Mouse (Mus musculus) hematopoietic stem cell, adult 5-6 weeks (primary cell): ENCODE results near the gene Slc25a26. TPM values are rescaled to one million over a fixed set of nuclear protein-coding genes. Genes with fewer than 3 reads are reported as not detected.

Source experiments
- ATAC-seq, 2 experiments: fragments of 125-278 bp in 1 of 2; replicated peaks in 1 of 2; 2 replicates each; pipeline ENCODE4 v1.8.0; 2016 to 2017; ENCODE audit warnings: inconsistent platforms in 2 of 2, mild to moderate bottlenecking in 2 of 2, moderate number of reproducible peaks in 2 of 2, low read depth in 1 of 2, moderate TSS enrichment in 1 of 2; ENCODE audit not compliant: low FRiP score in 2 of 2, poor library complexity in 2 of 2, severe bottlenecking in 2 of 2, insufficient read depth in 1 of 2, low TSS enrichment in 1 of 2
- total RNA-seq: library from RNA; stranded (forward); fragments of 172-1452, 232-1000 nt; gene quantifications from 2 replicates; pipeline ENCODE4 v1.2.3, GENCODE M21; 2017

Slc25a26 gene
- total RNA-seq, 1 experiment from 2014 or later = 5.3 TPM

GRCm38 (mm10) chr6:94646274-94646863 is 146.2 kb downstream of the Slc25a26 start:
- no peak; a peak in 1 of 4 replicates for ATAC-seq

GRCm38 (mm10) chr6:94646902-94647301 is 146.8 kb downstream of the Slc25a26 start:
- no peak for ATAC-seq

- ATAC-seq = peak; percentile 55 to 65
These were observed 147.7 kb downstream of the Slc25a26 start for GRCm38 (mm10) chr6:94647574-94648430.

DNA sequence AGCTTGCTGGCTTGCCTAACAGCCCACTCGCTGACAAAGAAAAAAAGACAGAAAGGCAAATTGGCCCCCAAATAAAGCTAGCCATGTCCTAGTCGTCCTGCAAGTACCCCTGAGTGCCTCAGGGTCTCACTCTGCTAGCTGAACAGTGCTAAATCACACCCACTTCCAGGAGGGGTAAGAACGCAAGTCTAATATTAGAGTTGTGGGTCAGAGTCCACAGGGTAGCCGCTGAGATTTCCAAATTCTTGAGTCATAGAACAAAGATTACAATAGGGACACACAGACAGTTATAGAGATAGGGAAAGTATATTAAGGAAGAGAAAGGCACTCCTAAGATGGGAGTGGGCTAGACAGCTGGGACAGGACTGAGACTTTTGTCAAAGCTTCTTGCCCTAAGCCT is 148.4 kb downstream of the Slc25a26 start:
- no peak for ATAC-seq

- ATAC-seq = no peak
These were observed 149.5 kb downstream of the Slc25a26 start for GRCm38 (mm10) chr6:94649637-94650036.

DNA sequence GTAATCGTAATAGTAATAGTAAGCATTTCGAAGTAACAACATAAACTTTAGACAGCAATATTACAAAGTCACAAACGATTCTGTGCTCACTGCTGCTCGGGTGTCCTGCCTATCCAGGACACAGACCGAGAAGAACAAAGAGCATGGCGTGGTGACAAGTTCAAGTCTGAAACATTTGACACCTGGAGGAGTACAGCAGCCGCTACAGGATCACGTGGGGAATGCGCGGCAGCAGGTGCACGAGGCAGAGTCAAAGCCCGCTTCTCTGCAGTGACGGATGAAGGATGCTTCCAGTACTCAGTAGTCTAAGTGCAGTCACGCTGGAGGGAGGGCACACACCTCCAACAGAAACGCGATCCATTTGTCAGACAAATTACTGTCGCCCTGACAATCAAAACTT is 151.4 kb downstream of the Slc25a26 start:
- no peak for ATAC-seq

DNA sequence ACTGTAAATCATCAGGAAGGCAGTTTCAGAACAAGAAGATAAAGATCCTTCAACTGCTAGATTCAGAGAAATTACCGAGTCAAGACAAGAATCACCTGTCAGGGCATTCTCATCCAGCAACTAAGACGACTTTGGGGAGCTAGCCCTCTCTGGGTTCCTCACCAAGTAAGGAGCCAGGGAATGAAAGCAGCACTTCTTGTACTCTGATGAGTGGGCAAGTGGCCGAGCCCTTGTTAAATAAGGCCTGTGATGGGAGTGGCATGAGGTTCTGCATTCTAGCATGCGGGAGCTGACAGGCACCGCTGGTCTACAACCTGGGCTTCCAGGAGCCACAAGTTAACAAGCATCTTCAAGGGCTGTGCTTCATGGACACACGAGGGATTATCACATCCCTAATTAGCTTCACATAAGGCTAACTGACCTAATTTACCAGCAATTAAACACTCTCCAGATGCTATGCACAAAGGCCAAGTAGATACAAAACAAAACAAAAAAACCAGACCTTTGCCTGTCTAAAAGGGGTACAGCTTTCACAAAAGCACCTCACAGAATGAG is 152.6 kb downstream of the Slc25a26 start:
- no peak for ATAC-seq

DNA sequence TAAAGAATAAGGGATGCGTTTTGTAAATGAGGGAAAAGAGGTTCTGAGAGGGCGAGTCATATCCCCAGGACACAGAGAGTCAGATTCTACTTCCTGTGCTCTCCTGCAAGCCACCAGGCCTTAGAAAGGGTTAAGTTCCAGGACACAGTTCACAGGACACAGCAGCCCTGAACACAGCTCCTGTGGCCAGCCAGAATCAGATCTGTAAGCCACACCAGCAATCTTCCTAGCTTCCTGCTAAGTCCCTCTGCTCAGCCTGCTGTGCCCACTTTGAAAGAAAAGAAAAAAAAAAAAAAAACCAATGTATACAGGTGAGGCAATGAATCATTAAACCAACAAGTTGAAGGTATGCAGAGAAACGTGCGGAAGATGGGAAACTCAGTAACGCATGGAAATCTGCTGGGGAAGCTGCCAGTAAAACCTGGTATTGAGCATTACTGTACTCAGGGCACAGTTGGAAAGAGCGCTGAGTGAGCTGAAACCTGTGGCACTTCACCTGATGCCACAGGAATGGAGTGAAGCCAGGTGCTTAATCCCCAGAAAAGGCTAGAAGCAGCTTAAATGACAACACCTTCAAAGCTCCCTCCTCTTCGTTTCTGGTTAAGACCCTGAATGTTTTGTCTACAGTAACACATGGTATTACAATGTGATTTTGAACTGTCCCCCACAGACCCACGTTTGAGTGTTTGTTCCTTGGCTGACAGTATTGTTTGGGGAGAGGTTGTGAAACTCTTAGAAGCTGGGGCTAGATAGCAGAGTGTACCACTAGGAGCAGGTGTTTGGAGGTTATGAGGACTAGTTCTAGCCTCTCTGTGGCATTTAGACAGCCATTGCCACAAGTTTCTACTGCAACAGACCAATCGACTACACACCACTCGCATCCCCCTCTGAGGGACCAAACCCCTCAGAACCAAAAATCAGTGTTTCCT is 153.5 kb downstream of the Slc25a26 start:
- ATAC-seq = no peak

Other genes starting within 250 kb of the Slc25a26 start
- 0.13 and 0.20 TPM in 2 replicates for gene Magi1, start 216.4 kb upstream of the Slc25a26 start, total RNA-seq
- 0.38 and 5.6 TPM in 2 replicates for gene Lrig1, start 199.8 kb downstream of the Slc25a26 start, total RNA-seq